12 mouse cellular contexts compared by ENCODE assay signal in genomic region chr14:16552293-16552692, GRCm38 (mm10).
"Had no signal": no experiment of that assay in that cellular context is flagged by ENCODE, and none has a peak within 500 bp of the region (broad histone marks: within the 10 kb centered on the region; RNA-seq: fewer than 3 reads in every experiment).

No protein-coding gene starts in this region.

- ATAC-seq: midbrain, embryonic 16.5 days had no signal

- DNase-seq: lung, adult 18-20 months; lung, embryonic 14.5 days; lung, postnatal 10 days; lung, postnatal 4 days; midbrain, embryonic 14.5 days; retina, postnatal 1 day; right cerebral cortex, postnatal 4 days; spleen, adult 18-20 months; thymus, adult 18-20 months; thymus, postnatal 14 days; thymus, postnatal 36 days had no signal
